Mouse (Mus musculus) forebrain, postnatal 0 days (tissue): Measurements from ENCODE around the gene Egln1. TPM values are rescaled to one million over a fixed set of nuclear protein-coding genes. Genes with fewer than 3 reads are reported as not detected.

Experiments
- ATAC-seq: fragments of 200-750 bp; cut with Nextera tagmentation; 2 replicates; pipeline ENCODE4 v1.8.0; 2017; ENCODE audit warnings: mild to moderate bottlenecking, moderate library complexity
- DNase-seq: peaks from one replicate; pipeline ENCODE4 v3.0.0-alpha.2; 2015
- H3K27ac ChIP-seq: fragments of 300-500 bp; sonication (generic); 2 replicates; pipeline ENCODE4 v1.5.1; 2014; ENCODE audit warnings: low read depth, mild to moderate bottlenecking, antibody characterized with exemption, low read length, moderate library complexity, mixed read lengths
- H3K27me3 ChIP-seq: fragments of 300-500 bp; sonication (generic); 2 replicates; pipeline ENCODE4 v1.6.1; 2014; ENCODE audit warnings: mild to moderate bottlenecking, low read length, mixed read lengths; ENCODE audit not compliant: insufficient read depth
- H3K36me3 ChIP-seq: fragments of 300-500 bp; sonication (generic); 2 replicates; pipeline ENCODE4 v1.6.1; 2014; ENCODE audit warnings: mild to moderate bottlenecking, moderate library complexity; ENCODE audit not compliant: insufficient read depth
- H3K4me1 ChIP-seq: fragments of 300-500 bp; sonication (generic); 2 replicates; pipeline ENCODE4 v1.6.1; 2014; ENCODE audit warnings: antibody characterized with exemption; ENCODE audit not compliant: insufficient read depth
- H3K4me2 ChIP-seq: fragments of 300-500 bp; sonication (generic); 2 replicates; pipeline ENCODE4 v1.6.1; 2014; ENCODE audit warnings: low read depth, mild to moderate bottlenecking, moderate library complexity
- H3K4me3 ChIP-seq: fragments of 300-500 bp; sonication (generic); 2 replicates; pipeline ENCODE4 v1.5.1; 2014; ENCODE audit warnings: low read depth, low read length, mixed read lengths
- H3K9ac ChIP-seq: fragments of 300-500 bp; sonication (generic); 2 replicates; pipeline ENCODE4 v1.6.1; 2014; ENCODE audit warnings: mild to moderate bottlenecking
- H3K9me3 ChIP-seq: fragments of 300-500 bp; sonication (generic); 2 replicates; pipeline ENCODE4 v1.6.1; 2016; ENCODE audit warnings: low read length
- CTCF ChIP-seq: sonication (generic); IDR thresholded peaks from 2 replicates; pipeline ENCODE4 v1.5.1; 2016; ENCODE audit warnings: antibody characterized with exemption, control low read depth, low read depth
- WGBS: fragments of 180-500 bp; shearing (Covaris S2); extraction: QIAGEN DNeasy Blood & Tissue Kit; methylation state at CpG from one replicate; pipeline ENCODE4 v1.1.7; 2014; 5-methylcytosine and 5-hydroxymethylcytosine counted together
- polyA plus RNA-seq: library from polyadenylated mRNA; unstranded; fragments of >200 nt; fragmentation: Nextera tagmentation; extraction: Ambion mirVana; gene quantifications from 2 replicates; pipeline ENCODE4 v1.2.1, GENCODE M21; 2015
- total RNA-seq: library from RNA; depleted of rRNA; stranded (reverse); fragments of >200 nt; gene quantifications from 2 replicates; pipeline ENCODE4 v1.2.3, GENCODE M21; 2014

The Egln1 gene
- total and polyA plus RNA-seq, 2 experiments from 2014 or later: 15.6 to 48.5 TPM

DNA sequence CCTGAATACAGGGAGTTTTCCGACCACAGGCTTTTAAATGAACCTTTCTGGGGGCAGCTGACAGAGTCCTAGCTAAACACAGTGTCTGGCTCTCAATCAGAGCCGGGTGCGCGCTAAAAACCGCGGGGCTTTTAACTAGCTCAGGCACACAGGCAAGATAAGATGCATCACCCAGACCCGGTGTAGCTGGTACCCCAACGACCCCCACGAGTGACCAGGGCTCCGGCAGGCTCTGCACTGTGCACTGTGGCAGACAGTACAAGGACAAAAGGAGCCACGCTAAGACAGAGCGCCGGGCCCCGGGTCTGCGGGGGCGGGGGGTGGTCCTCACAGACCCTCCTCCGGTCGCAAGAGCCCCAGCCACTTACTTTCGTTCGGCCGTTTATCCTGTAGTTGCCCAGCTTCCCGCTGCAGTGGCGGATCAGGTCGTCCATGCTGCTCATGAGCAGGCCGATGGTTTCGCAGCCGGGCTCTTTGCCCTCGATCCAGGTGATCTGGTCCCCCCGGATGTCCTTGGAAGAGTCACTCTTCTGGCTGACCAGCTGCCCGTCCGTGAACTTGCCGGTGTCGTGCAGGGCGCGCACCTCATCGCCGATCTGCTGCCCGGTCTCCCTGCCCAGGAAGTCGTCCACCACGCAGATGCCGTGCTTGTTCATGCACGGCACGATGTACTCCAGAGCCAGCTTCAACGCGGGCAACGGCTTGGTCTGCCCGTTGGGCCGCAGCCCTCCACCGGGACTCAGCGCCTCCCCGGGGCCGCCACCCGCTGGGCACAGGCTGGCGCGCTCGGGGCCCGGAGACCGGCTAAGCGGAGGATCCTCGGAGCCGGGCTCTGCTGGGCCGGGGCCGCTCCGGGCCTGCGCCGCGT is 1.0 kb downstream of the Egln1 start:
- H3K4me1 ChIP-seq: peaks cover 13% of the 10 kb centered on the region
- no peak for TF ChIP-seq CTCF
- no peaks in the 10 kb centered on the region for H3K36me3 ChIP-seq
- DNase-seq: peak; percentile 48
- H3K9me3 ChIP-seq: no peaks in the 10 kb centered on the region
- WGBS: 1% methylated on average over 67 of the region's 67 CpGs
- peak overlapping the region; percentile 98 for H3K27ac ChIP-seq
- ATAC-seq: peak; percentile 27
- H3K4me3 ChIP-seq: peak overlapping the region; percentile 80
- no peaks in the 10 kb centered on the region for H3K27me3 ChIP-seq
- H3K9ac ChIP-seq: peak overlapping the region; percentile 92
- H3K4me2 ChIP-seq: peak overlapping the region; percentile 82

DNA sequence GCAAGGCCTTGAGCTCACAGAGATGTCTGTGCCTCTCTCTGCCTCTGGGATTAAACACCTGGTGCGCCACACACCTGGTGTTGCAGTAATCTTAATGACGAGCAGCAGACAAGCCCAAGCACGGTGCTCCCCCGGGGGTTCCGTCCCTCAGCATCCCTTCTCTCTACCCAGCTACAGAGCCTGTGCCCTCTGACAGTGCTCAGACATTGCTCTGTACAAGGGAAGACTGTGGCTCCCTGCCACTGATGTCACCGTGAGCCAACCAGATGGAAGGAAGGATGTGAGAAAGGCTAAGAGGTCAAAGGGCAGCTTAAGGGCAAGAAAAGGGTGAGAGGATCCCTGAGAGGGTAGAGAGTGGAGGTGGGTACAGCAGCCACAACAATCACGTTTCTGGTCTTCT is 4.7 kb downstream of the Egln1 start:
- WGBS: 74% methylated on average over 7 of the region's 7 CpGs
- H3K4me2 ChIP-seq: no peak overlapping the region
- H3K4me1 ChIP-seq: peaks cover 8% of the 10 kb centered on the region; the same call in 1 of the 2 replicates
- H3K27ac ChIP-seq: no peak overlapping the region
- no peak overlapping the region for H3K9ac ChIP-seq
- no peak for TF ChIP-seq CTCF
- peaks cover 8% of the 10 kb centered on the region; the same call in 1 of the 2 replicates for H3K36me3 ChIP-seq
- DNase-seq: no peak
- no peak overlapping the region for H3K4me3 ChIP-seq
- no peaks in the 10 kb centered on the region for H3K9me3 ChIP-seq
- no peaks in the 10 kb centered on the region for H3K27me3 ChIP-seq
- ATAC-seq: no peak

DNA sequence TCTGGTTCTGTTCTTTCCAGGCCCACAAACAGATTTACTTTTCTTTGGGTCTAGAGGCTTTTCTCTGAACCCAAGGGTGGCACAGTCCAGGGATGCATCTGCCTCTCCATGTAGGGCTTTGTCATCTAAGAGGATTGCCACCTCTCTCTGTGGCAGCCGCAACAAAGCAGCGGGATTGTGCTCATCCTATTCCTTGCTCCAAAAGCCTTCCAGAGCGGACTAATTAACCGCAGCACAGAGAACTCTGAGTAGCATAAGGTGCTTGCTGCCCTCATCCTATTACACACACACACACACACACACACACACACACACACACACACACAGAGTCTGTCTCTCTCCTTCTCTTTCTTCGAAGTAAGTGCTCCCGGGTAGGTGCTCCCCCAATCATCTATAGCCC is 5.3 kb downstream of the Egln1 start:
- H3K9me3 ChIP-seq: no peaks in the 10 kb centered on the region
- no peak overlapping the region for H3K27ac ChIP-seq
- ATAC-seq: no peak
- WGBS: 81% methylated on average over 6 of the region's 6 CpGs
- H3K9ac ChIP-seq: no peak overlapping the region
- H3K27me3 ChIP-seq: no peaks in the 10 kb centered on the region
- no peak overlapping the region for H3K4me3 ChIP-seq
- H3K4me1 ChIP-seq: peaks cover 8% of the 10 kb centered on the region; the same call in 1 of the 2 replicates
- no peak for DNase-seq
- H3K4me2 ChIP-seq: no peak overlapping the region
- H3K36me3 ChIP-seq: peaks cover 10% of the 10 kb centered on the region; the same call in 1 of the 2 replicates
- no peak for TF ChIP-seq CTCF

DNA sequence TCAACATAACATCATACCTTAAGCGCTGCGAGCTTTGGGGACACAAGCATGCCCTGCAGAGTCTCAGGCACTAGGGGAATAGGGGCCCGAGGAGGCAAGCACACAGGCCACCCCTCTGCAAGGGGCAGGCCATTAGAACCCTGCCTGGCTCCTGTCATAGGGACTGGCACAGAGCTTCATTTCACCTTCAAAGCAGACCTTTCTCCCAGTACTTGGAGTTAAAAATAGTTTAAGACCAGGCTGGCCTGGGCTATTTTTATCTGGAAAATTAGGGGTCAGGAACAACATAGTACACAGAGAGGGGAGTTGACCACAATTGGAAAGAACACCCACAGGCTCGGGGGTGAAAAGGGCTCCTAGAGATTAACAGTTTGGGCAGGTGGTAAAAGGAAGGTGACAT is 11.8 kb downstream of the Egln1 start:
- TF ChIP-seq CTCF: no peak
- Histone ChIP-seq H3K27me3 (no peaks in the 10 kb centered on the region), H3K4me2 (no peak overlapping the region), H3K9me3 (no peaks in the 10 kb centered on the region), H3K4me1 (no peaks in the 10 kb centered on the region), H3K9ac (no peak overlapping the region), H3K36me3 (peaks cover 10% of the 10 kb centered on the region; the same call in 1 of the 2 replicates), H3K27ac (no peak overlapping the region), H3K4me3 (no peak overlapping the region)
- DNase-seq (no peak), ATAC-seq (no peak)
- WGBS: 97% methylated on average over 4 of the region's 4 CpGs

DNA sequence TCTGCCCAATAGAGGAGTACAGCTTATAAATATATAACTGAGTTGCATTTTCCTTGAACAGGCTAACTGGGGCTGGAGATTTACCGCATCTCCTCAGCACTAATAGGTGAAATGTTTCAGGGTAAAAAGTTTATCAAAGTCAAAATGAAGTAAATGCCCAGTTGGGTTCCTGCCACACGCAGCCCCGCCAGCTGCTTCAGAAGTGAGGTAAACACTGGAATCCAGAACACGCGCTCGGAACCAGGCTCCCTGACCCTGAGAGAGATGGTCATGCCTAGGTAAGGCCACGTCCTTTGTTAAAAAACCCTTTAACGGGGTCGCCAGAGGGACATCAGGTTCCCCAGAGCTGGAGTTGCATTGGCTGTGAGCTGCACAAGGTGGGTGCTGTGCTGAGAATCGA is 12.4 kb downstream of the Egln1 start:
- no peak for DNase-seq
- Histone ChIP-seq H3K36me3 (peaks cover 10% of the 10 kb centered on the region; the same call in 1 of the 2 replicates), H3K4me3 (no peak overlapping the region), H3K27me3 (no peaks in the 10 kb centered on the region), H3K27ac (no peak overlapping the region), H3K4me2 (no peak overlapping the region), H3K9me3 (no peaks in the 10 kb centered on the region), H3K9ac (no peak overlapping the region), H3K4me1 (no peaks in the 10 kb centered on the region)
- no peak for ATAC-seq
- TF ChIP-seq CTCF: no peak
- WGBS: 98% methylated on average over 10 of the region's 10 CpGs

DNA sequence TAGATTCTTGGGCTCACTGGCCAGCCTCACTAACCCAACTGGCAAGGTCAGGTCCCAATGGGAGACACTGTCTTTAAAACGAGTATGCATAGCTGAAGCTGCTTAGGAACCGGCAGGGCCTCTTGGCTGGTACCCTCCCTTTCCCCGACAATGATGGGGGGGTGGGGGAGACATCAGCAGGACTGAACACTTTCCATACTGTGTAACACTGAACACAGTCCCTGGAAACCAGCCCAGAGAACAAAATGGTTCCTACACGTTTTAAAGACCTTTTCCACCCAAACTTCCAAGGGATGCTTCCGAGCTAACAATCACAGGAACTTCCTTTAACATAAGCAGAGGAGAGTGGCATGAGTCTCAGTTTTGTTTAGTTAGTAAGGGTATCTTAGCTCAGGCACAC is 14.0 kb downstream of the Egln1 start:
- H3K27ac ChIP-seq: no peak overlapping the region
- WGBS: 89% methylated on average over 5 of the region's 5 CpGs
- H3K27me3 ChIP-seq: no peaks in the 10 kb centered on the region
- DNase-seq (no peak), ATAC-seq (no peak)
- 0 out of 2 replicates have a peak, but pooled peaks cover 4% of the 10 kb centered on the region for H3K36me3 ChIP-seq
- no peak for TF ChIP-seq CTCF
- no peaks in the 10 kb centered on the region for H3K4me1 ChIP-seq
- H3K9me3 ChIP-seq: no peaks in the 10 kb centered on the region
- H3K4me3 ChIP-seq: no peak overlapping the region
- no peak overlapping the region for H3K9ac ChIP-seq
- H3K4me2 ChIP-seq: no peak overlapping the region

DNA sequence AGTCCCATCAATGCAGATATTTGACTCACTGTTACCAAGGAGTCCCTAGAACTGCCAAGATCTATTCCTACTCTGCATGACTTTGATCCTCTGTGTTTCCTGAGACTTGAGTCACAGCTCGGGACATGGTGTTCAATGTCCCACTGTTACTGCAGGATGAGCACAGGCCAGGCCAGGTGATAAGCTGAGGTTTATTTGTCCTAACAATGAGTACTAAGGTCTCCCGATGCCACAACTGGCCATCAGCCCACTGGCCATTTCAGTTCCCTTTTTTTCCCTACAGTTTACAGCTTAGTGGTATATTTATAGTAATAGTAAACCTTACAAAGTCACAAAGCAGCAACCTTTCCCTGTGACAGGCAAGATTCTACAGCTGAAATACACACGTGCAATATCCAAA is 16.7 kb downstream of the Egln1 start:
- no peaks in the 10 kb centered on the region for H3K9me3 ChIP-seq
- no peaks in the 10 kb centered on the region for H3K36me3 ChIP-seq
- H3K9ac ChIP-seq: no peak overlapping the region
- H3K4me1 ChIP-seq: no peaks in the 10 kb centered on the region
- H3K4me3 ChIP-seq: no peak overlapping the region
- H3K27ac ChIP-seq: no peak overlapping the region
- 87% methylated on average over 3 of the region's 3 CpGs for WGBS
- no peak for ATAC-seq
- DNase-seq: no peak
- no peaks in the 10 kb centered on the region for H3K27me3 ChIP-seq
- no peak overlapping the region for H3K4me2 ChIP-seq
- no peak for TF ChIP-seq CTCF
